Mouse (Mus musculus): Measurements from ENCODE around the gene Samm50. TPM values are rescaled to one million over a fixed set of nuclear protein-coding genes. Genes with fewer than 3 reads are reported as not detected.

Samm50 gene
- polyA plus RNA-seq, 1 experiment from 2014 or later, result 84.9 TPM

DNA sequence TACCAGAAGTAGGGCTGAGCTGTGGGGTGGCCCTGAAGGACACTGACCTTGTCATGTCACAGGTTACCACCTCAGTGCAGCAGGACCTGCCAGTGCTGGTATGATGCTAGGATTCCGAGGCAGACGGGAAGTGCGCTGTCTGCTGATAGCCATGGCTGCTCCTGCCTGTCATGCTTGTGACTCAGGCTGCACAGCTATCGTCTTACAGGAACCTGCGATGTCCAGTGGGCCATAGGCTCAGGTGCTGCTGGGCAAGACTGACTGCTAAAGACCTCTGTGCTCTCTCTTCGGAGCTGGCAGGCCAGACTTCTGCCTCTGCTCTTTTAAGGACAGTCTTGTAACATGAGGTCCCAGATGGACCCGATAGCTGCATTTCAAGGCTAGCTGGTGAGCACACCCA is 22.4 kb downstream of the Samm50 start:
- Histone ChIP-seq H3K36me3 (ENCODE audit: control insufficient read depth, insufficient read depth, low read length) (peaks cover 7% of the 10 kb centered on the region), H3K27me3 (ENCODE audit: control insufficient read depth, insufficient read depth, low read length) (no peaks in the 10 kb centered on the region), H3K4me2 (ENCODE audit: low read depth) (no peak overlapping the region), H3K4me1 (ENCODE audit: control insufficient read depth, insufficient read depth, low read length) (peaks cover 29% of the 10 kb centered on the region), H3K9me3 (ENCODE audit: control insufficient read depth, low read length) (no peaks in the 10 kb centered on the region), H3K4me3 (ENCODE audit: low read depth, low read length) (no peak overlapping the region), H3K9ac (ENCODE audit: low read length) (no peak overlapping the region), H3K27ac (ENCODE audit: low read depth, low read length) (no peak overlapping the region)
- ATAC-seq (ENCODE audit: insufficient read depth, low FRiP score, low TSS enrichment), result no peak
- no peak for DNase-seq (ENCODE audit: low spot score)
- WGBS, result 84% methylated on average over 7 of the region's 7 CpGs

DNA sequence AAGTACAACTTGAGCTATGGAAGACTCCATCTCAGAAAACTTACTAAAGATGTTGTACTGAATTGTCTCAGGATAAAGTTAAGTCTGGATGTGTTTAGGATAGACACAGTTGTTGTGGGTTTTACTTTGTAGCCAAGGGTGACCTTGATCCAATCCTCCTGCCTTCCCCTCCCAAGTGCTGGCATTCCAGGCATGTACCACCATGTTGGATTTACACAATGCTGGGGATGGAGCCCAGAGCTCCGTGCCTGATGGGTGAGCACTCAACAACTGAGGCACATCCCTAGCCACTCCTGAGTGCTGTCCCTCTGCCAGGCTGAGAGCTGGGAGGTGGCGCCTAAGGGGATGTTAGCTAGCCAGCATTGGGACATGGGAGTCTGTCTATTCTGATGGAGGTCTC is 23.2 kb downstream of the Samm50 start:
- H3K9me3 ChIP-seq (ENCODE audit: control insufficient read depth, low read length), result no peaks in the 10 kb centered on the region
- H3K36me3 ChIP-seq (ENCODE audit: control insufficient read depth, insufficient read depth, low read length), result peaks cover 7% of the 10 kb centered on the region
- H3K27ac ChIP-seq (ENCODE audit: low read depth, low read length), result no peak overlapping the region
- no peak overlapping the region for H3K4me3 ChIP-seq (ENCODE audit: low read depth, low read length)
- WGBS, result 85% methylated on average over 2 of the region's 2 CpGs
- ATAC-seq (ENCODE audit: insufficient read depth, low FRiP score, low TSS enrichment) (no peak), DNase-seq (ENCODE audit: low spot score) (no peak)
- H3K4me1 ChIP-seq (ENCODE audit: control insufficient read depth, insufficient read depth, low read length), result peaks cover 29% of the 10 kb centered on the region
- no peaks in the 10 kb centered on the region for H3K27me3 ChIP-seq (ENCODE audit: control insufficient read depth, insufficient read depth, low read length)
- H3K9ac ChIP-seq (ENCODE audit: low read length), result no peak overlapping the region
- no peak overlapping the region for H3K4me2 ChIP-seq (ENCODE audit: low read depth)

DNA sequence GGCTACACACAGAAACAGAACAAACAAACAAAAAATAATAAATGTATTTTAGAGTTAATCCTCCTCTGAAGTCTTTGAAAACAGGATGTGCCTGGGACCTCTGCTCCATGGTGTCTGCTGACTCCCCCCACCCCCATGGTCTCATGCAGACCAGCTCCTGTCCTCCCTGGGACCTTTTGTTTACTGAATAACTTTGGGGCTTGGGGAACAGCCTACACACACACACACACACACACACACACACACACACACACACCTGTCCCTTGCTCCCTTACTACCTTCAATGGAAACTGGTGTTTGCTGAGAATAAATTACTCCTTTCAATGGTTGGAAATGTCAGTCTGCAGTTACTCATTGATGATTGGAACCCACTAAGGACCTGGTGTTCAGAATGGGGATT is 24.0 kb downstream of the Samm50 start:
- Histone ChIP-seq H3K4me1 (ENCODE audit: control insufficient read depth, insufficient read depth, low read length) (peaks cover 29% of the 10 kb centered on the region), H3K27me3 (ENCODE audit: control insufficient read depth, insufficient read depth, low read length) (no peaks in the 10 kb centered on the region), H3K9ac (ENCODE audit: low read length) (no peak overlapping the region), H3K4me3 (ENCODE audit: low read depth, low read length) (no peak overlapping the region), H3K4me2 (ENCODE audit: low read depth) (no peak overlapping the region), H3K27ac (ENCODE audit: low read depth, low read length) (0 out of 2 replicates have a peak overlapping the region, but pooled peaks have one; percentile 24), H3K36me3 (ENCODE audit: control insufficient read depth, insufficient read depth, low read length) (peaks cover 2% of the 10 kb centered on the region), H3K9me3 (ENCODE audit: control insufficient read depth, low read length) (no peaks in the 10 kb centered on the region)
- ATAC-seq (ENCODE audit: insufficient read depth, low FRiP score, low TSS enrichment) (no peak), DNase-seq (ENCODE audit: low spot score) (no peak)

GRCm38 (mm10) chr15:84216461-84217084 is 24.5 kb downstream of the Samm50 start:
- WGBS, result 38% methylated on average over 7 of the region's 7 CpGs
- no peak overlapping the region for H3K9ac ChIP-seq (ENCODE audit: low read length)
- peaks cover 29% of the 10 kb centered on the region for H3K4me1 ChIP-seq (ENCODE audit: control insufficient read depth, insufficient read depth, low read length)
- no peak overlapping the region for H3K4me2 ChIP-seq (ENCODE audit: low read depth)
- ATAC-seq (ENCODE audit: insufficient read depth, low FRiP score, low TSS enrichment), result no peak
- no peak for DNase-seq (ENCODE audit: low spot score)
- no peaks in the 10 kb centered on the region for H3K9me3 ChIP-seq (ENCODE audit: control insufficient read depth, low read length)
- H3K27me3 ChIP-seq (ENCODE audit: control insufficient read depth, insufficient read depth, low read length), result no peaks in the 10 kb centered on the region
- peaks cover 2% of the 10 kb centered on the region for H3K36me3 ChIP-seq (ENCODE audit: control insufficient read depth, insufficient read depth, low read length)
- 0 out of 2 replicates have a peak overlapping the region, but pooled peaks have one; percentile 24 for H3K27ac ChIP-seq (ENCODE audit: low read depth, low read length)
- no peak overlapping the region for H3K4me3 ChIP-seq (ENCODE audit: low read depth, low read length)

DNA sequence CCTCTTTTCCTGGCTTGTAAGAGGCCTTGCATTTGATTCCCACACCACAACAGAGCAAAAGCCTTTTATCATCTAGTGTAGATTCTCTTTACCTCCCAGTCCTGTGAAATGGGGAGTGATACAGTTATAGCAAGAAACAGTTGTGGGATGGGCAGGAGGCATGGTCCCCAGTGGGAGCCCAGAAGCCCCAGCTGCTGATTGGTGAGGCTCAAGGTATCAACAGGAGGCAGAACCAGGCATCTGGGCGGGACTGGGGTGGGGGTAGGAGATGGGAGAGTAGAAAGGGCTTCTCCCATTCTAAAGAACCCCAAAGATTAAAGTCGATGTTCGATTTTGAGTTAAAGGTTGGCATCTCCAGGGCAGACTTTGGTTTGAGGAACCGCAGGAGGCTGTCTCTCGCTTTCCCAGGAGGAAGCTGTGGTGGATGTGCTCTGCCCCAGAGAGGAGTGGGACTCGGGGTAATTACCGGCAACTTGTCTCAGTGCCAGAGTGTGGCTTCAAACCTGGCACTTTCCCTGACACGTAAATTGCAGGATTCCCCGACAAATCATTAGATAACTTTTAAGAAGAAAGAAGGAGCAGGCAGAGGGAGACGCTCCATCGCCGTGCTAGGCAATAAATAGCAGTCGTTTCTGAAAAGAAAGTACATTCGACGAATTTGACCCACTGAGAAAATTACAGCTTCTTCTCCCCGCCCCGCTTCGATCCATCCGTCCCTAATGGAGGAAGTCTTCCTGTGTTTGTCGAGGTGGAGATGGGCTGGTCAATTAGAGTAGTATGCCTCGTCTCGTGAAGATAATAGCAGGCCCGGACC is 26.1 kb downstream of the Samm50 start:
- Histone ChIP-seq H3K36me3 (ENCODE audit: control insufficient read depth, insufficient read depth, low read length) (no peaks in the 10 kb centered on the region; the same call in 1 of the 2 replicates), H3K4me1 (ENCODE audit: control insufficient read depth, insufficient read depth, low read length) (peaks cover 22% of the 10 kb centered on the region), H3K27me3 (ENCODE audit: control insufficient read depth, insufficient read depth, low read length) (no peaks in the 10 kb centered on the region), H3K4me2 (ENCODE audit: low read depth) (no peak overlapping the region), H3K4me3 (ENCODE audit: low read depth, low read length) (no peak overlapping the region), H3K9me3 (ENCODE audit: control insufficient read depth, low read length) (no peaks in the 10 kb centered on the region), H3K27ac (ENCODE audit: low read depth, low read length) (peak overlapping the region; percentile 1; the same call in 1 of the 2 replicates), H3K9ac (ENCODE audit: low read length) (no peak overlapping the region)
- 18% methylated on average over 23 of the region's 23 CpGs for WGBS
- no peak for ATAC-seq (ENCODE audit: insufficient read depth, low FRiP score, low TSS enrichment)
- DNase-seq (ENCODE audit: low spot score), result peak; percentile 64

- no peak overlapping the region for H3K4me2 ChIP-seq (ENCODE audit: low read depth)
- H3K9me3 ChIP-seq (ENCODE audit: control insufficient read depth, low read length), result no peaks in the 10 kb centered on the region
- ATAC-seq (ENCODE audit: insufficient read depth, low FRiP score, low TSS enrichment) (no peak), DNase-seq (ENCODE audit: low spot score) (peak; percentile 46)
- H3K27me3 ChIP-seq (ENCODE audit: control insufficient read depth, insufficient read depth, low read length), result no peaks in the 10 kb centered on the region
- 25% methylated on average over 9 of the region's 9 CpGs for WGBS
- peaks cover 16% of the 10 kb centered on the region for H3K4me1 ChIP-seq (ENCODE audit: control insufficient read depth, insufficient read depth, low read length)
- no peaks in the 10 kb centered on the region; the same call in 1 of the 2 replicates for H3K36me3 ChIP-seq (ENCODE audit: control insufficient read depth, insufficient read depth, low read length)
- H3K9ac ChIP-seq (ENCODE audit: low read length), result no peak overlapping the region
- peak overlapping the region; percentile 77 for H3K27ac ChIP-seq (ENCODE audit: low read depth, low read length)
- H3K4me3 ChIP-seq (ENCODE audit: low read depth, low read length), result no peak overlapping the region
These were observed 26.8 kb downstream of the Samm50 start for GRCm38 (mm10) chr15:84218783-84219271.

GRCm38 (mm10) chr15:84221539-84221938 is 29.5 kb downstream of the Samm50 start:
- Histone ChIP-seq H3K4me1 (ENCODE audit: control insufficient read depth, insufficient read depth, low read length) (peaks cover 15% of the 10 kb centered on the region), H3K27me3 (ENCODE audit: control insufficient read depth, insufficient read depth, low read length) (no peaks in the 10 kb centered on the region), H3K27ac (ENCODE audit: low read depth, low read length) (no peak overlapping the region), H3K4me2 (ENCODE audit: low read depth) (no peak overlapping the region), H3K9me3 (ENCODE audit: control insufficient read depth, low read length) (no peaks in the 10 kb centered on the region), H3K4me3 (ENCODE audit: low read depth, low read length) (no peak overlapping the region), H3K9ac (ENCODE audit: low read length) (no peak overlapping the region), H3K36me3 (ENCODE audit: control insufficient read depth, insufficient read depth, low read length) (no peaks in the 10 kb centered on the region)
- ATAC-seq (ENCODE audit: insufficient read depth, low FRiP score, low TSS enrichment), result no peak
- WGBS, result 79% methylated on average over 5 of the region's 5 CpGs
- no peak for DNase-seq (ENCODE audit: low spot score)

DNA sequence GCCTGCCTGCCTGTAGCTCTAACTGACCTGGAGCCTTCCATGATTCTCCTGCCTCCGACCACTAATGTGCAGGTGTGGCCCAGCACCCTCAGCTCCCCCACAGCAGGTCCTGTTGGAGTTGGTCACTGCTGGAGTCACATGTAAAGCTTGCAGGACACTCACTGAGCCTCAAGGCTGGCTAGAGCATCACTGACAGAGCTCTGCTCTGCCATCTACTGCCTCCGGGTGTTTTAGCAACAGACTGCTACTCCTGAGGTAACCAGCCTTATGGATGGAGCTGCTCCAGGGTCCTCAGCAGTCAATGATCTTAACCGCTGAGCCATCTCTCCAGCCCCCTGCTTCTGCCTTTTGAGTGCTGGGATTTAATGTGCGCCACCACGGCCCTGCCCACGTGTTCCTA is 31.4 kb downstream of the Samm50 start:
- ATAC-seq (ENCODE audit: insufficient read depth, low FRiP score, low TSS enrichment) (no peak), DNase-seq (ENCODE audit: low spot score) (peak; percentile 53)
- Histone ChIP-seq H3K4me3 (ENCODE audit: low read depth, low read length) (no peak overlapping the region), H3K27me3 (ENCODE audit: control insufficient read depth, insufficient read depth, low read length) (no peaks in the 10 kb centered on the region), H3K9me3 (ENCODE audit: control insufficient read depth, low read length) (no peaks in the 10 kb centered on the region), H3K36me3 (ENCODE audit: control insufficient read depth, insufficient read depth, low read length) (no peaks in the 10 kb centered on the region), H3K9ac (ENCODE audit: low read length) (no peak overlapping the region), H3K27ac (ENCODE audit: low read depth, low read length) (no peak overlapping the region), H3K4me2 (ENCODE audit: low read depth) (no peak overlapping the region), H3K4me1 (ENCODE audit: control insufficient read depth, insufficient read depth, low read length) (peaks cover 12% of the 10 kb centered on the region)
- WGBS, result 33% methylated on average over 6 of the region's 6 CpGs
